Mouse (Mus musculus): ENCODE results near the gene Dgki. TPM values are rescaled to one million over a fixed set of nuclear protein-coding genes. Genes with fewer than 3 reads are reported as not detected.

Dgki gene
- polyA plus RNA-seq, 1 experiment = 7.5 TPM

- no peak overlapping the region for H3K27ac ChIP-seq (ENCODE audit: insufficient read depth, low read length)
- 49% methylated on average over 12 of the region's 12 CpGs for WGBS
- no peaks in the 10 kb centered on the region for H3K4me1 ChIP-seq (ENCODE audit: control insufficient read depth, insufficient read depth, low read length)
- no peaks in the 10 kb centered on the region for H3K27me3 ChIP-seq (ENCODE audit: control insufficient read depth, insufficient read depth, low read length)
- TF ChIP-seq POLR2A (IDR thresholded peaks at IDR 0.05; ENCODE audit: borderline replicate concordance, insufficient read depth, low read length) (no peak), CTCF (IDR thresholded peaks at IDR 0.05; ENCODE audit: borderline replicate concordance, insufficient read depth, low read depth, low read length) (no peak)
- no peak overlapping the region for H3K4me3 ChIP-seq (replicated peaks; ENCODE audit: insufficient read depth, low read depth, low read length)
- DNase-seq = no peak
Observed at GRCm38 (mm10) chr6:37096840-37097305, 203.1 kb downstream of the Dgki start.

DNA sequence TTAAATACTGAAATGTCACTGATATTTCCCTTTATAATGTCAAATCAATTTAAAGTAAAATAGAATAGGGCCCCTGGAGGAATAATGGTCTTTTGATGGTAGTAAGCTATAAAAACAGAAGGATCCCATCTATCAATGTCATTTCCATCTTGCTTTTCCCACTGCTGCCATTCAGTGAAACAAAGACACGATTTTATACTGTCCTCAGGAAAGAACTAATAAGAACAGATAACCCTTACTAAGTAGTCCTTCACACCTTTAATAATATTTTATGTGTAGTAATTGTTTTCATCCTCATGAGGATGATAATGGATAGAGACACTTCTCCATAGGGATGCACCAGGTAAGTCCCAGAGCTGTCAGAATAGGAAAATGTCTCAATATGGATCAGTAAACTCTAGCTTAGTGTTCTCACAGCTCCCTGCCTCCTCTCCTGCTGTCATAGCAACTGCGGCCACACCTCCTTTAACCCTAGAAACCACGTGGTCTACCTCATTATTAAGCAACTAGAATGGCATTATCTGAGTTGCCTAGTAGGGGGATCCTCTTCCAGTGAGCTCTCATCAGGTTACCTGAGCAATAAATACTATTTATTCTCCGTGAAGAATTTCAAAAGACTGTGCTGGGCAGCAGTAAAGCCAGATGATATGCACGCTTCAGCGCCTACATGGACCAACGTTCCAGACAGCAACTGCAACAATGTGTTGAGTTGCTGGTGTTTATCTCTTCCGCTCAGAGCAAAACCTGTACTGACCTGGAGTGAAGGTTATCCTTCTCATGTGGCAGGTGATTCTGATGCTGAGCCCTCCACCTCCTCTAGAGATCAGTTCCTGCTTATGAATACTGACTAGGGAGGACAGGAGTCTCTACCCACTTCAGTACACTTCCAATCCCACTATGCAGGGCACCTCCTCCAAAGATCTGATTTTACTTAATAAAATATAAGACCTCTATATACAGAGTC lies 210.6 kb downstream of the Dgki start:
- Histone ChIP-seq H3K27me3 (ENCODE audit: control insufficient read depth, insufficient read depth, low read length) (no peaks in the 10 kb centered on the region), H3K4me3 (replicated peaks; ENCODE audit: insufficient read depth, low read depth, low read length) (no peak overlapping the region), H3K27ac (ENCODE audit: insufficient read depth, low read length) (no peak overlapping the region), H3K4me1 (ENCODE audit: control insufficient read depth, insufficient read depth, low read length) (no peaks in the 10 kb centered on the region)
- no peak for DNase-seq
- WGBS = 50% methylated on average over 8 of the region's 8 CpGs
- TF ChIP-seq POLR2A (IDR thresholded peaks at IDR 0.05; ENCODE audit: borderline replicate concordance, insufficient read depth, low read length) = no peak
- TF ChIP-seq CTCF (IDR thresholded peaks at IDR 0.05; ENCODE audit: borderline replicate concordance, insufficient read depth, low read depth, low read length) = no peak

DNA sequence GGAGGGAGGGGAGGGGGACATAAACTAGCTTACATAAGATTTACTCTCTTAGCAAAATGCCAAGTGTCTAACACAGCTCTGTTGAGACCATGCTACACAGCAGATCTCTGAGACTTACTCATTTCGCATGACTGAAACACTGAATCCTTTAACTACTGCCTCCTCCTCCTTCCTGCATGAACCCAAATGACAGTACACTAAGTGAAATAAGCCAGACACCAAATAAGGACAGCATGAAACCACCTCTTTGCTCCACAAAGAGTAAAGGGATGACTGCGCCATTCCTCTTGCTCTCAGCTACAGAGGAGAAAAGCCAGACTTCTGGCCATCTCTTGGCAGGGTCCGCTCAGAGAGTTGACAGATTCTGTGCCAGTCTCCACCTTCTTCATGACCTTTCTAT lies 217.0 kb downstream of the Dgki start:
- Histone ChIP-seq H3K27ac (ENCODE audit: insufficient read depth, low read length) (no peak overlapping the region), H3K4me1 (ENCODE audit: control insufficient read depth, insufficient read depth, low read length) (no peaks in the 10 kb centered on the region), H3K4me3 (replicated peaks; ENCODE audit: insufficient read depth, low read depth, low read length) (no peak overlapping the region), H3K27me3 (ENCODE audit: control insufficient read depth, insufficient read depth, low read length) (no peaks in the 10 kb centered on the region; the same call in 1 of the 2 replicates)
- TF ChIP-seq CTCF (IDR thresholded peaks at IDR 0.05; ENCODE audit: borderline replicate concordance, insufficient read depth, low read depth, low read length) (no peak), POLR2A (IDR thresholded peaks at IDR 0.05; ENCODE audit: borderline replicate concordance, insufficient read depth, low read length) (no peak)
- WGBS = 93% methylated on average over 3 of the region's 3 CpGs
- DNase-seq = no peak

DNA sequence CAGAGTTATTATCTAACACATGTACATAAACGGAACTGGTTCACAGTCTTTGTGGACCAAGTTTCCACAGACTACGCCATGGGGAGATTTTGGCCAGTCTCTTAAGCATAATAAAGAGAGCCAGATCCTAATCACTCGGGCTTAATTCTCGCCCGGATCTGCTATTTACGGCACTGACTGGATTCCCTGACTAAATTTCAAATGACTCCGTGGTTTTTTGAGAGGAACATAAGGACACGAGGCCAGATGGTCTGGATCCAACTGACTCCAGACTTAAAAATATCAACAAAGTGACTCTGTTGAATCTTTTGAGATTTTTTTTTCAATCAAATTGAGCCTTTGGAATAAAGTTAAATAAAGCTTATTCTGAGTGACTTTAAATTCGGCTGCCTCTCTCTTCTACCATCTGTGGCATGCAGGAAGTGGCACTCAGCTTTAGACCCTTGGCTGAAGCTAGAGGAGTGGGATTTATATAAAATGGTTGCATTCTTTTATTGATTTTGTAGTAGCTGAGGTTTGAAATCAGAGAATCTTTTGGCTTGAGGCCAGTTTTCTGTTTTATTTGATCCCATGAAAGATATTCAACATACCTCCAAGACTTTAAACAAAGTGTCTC lies 227.5 kb downstream of the Dgki start:
- 13% methylated on average over 9 of the region's 9 CpGs for WGBS
- DNase-seq = peak; percentile 30 to 64
- TF ChIP-seq POLR2A (IDR thresholded peaks at IDR 0.05; ENCODE audit: borderline replicate concordance, insufficient read depth, low read length) (no peak), CTCF (IDR thresholded peaks at IDR 0.05; ENCODE audit: borderline replicate concordance, insufficient read depth, low read depth, low read length) (no peak)
- no peaks in the 10 kb centered on the region for H3K27me3 ChIP-seq (ENCODE audit: control insufficient read depth, insufficient read depth, low read length)
- no peak overlapping the region for H3K4me3 ChIP-seq (replicated peaks; ENCODE audit: insufficient read depth, low read depth, low read length)
- H3K27ac ChIP-seq (ENCODE audit: insufficient read depth, low read length) = no peak overlapping the region
- H3K4me1 ChIP-seq (ENCODE audit: control insufficient read depth, insufficient read depth, low read length) = peaks cover 4% of the 10 kb centered on the region

GRCm38 (mm10) chr6:37069836-37070600 lies 230.0 kb downstream of the Dgki start:
- Histone ChIP-seq H3K27me3 (ENCODE audit: control insufficient read depth, insufficient read depth, low read length) (no peaks in the 10 kb centered on the region; the same call in 1 of the 2 replicates), H3K4me3 (replicated peaks; ENCODE audit: insufficient read depth, low read depth, low read length) (no peak overlapping the region), H3K27ac (ENCODE audit: insufficient read depth, low read length) (no peak overlapping the region), H3K4me1 (ENCODE audit: control insufficient read depth, insufficient read depth, low read length) (peaks cover 4% of the 10 kb centered on the region)
- 96% methylated on average over 14 of the region's 14 CpGs for WGBS
- no peak for DNase-seq
- no peak for TF ChIP-seq CTCF (IDR thresholded peaks at IDR 0.05; ENCODE audit: borderline replicate concordance, insufficient read depth, low read depth, low read length)
- no peak for TF ChIP-seq POLR2A (IDR thresholded peaks at IDR 0.05; ENCODE audit: borderline replicate concordance, insufficient read depth, low read length)

- 19% methylated on average over 6 of the region's 6 CpGs for WGBS
- Histone ChIP-seq H3K27ac (ENCODE audit: insufficient read depth, low read length) (no peak overlapping the region), H3K4me3 (replicated peaks; ENCODE audit: insufficient read depth, low read depth, low read length) (no peak overlapping the region), H3K4me1 (ENCODE audit: control insufficient read depth, insufficient read depth, low read length) (peaks cover 4% of the 10 kb centered on the region), H3K27me3 (ENCODE audit: control insufficient read depth, insufficient read depth, low read length) (no peaks in the 10 kb centered on the region; the same call in 1 of the 2 replicates)
- peak; percentile 62 to 70 for DNase-seq
- TF ChIP-seq CTCF (IDR thresholded peaks at IDR 0.05; ENCODE audit: borderline replicate concordance, insufficient read depth, low read depth, low read length) = no peak
- TF ChIP-seq POLR2A (IDR thresholded peaks at IDR 0.05; ENCODE audit: borderline replicate concordance, insufficient read depth, low read length) = no peak
Observed at GRCm38 (mm10) chr6:37068737-37069136, 231.2 kb downstream of the Dgki start.

DNA sequence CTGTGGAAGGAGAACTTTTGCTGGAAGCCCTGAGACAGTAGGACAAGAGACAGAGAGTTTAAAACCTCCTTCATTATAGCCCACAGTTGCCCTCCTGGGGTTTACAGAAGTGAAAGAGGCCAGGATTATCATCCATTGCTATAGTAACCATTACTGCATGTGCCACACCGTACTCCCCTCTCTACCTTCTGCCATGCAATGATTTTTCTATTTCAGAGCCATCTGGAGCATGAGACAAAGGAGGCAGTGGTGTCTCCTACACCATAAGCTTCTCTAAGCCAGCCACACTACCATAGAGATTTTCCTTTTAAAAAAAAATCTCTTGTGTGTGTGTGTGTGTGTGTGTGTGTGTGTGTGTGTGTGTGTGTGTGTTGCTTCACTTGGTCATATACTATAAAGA lies 232.6 kb downstream of the Dgki start:
- Histone ChIP-seq H3K27me3 (ENCODE audit: control insufficient read depth, insufficient read depth, low read length) (no peaks in the 10 kb centered on the region; the same call in 1 of the 2 replicates), H3K4me3 (replicated peaks; ENCODE audit: insufficient read depth, low read depth, low read length) (no peak overlapping the region), H3K4me1 (ENCODE audit: control insufficient read depth, insufficient read depth, low read length) (peaks cover 4% of the 10 kb centered on the region), H3K27ac (ENCODE audit: insufficient read depth, low read length) (no peak overlapping the region)
- 23% methylated on average over 1 of the region's 1 CpGs for WGBS
- DNase-seq = no peak
- TF ChIP-seq POLR2A (IDR thresholded peaks at IDR 0.05; ENCODE audit: borderline replicate concordance, insufficient read depth, low read length) = no peak
- no peak for TF ChIP-seq CTCF (IDR thresholded peaks at IDR 0.05; ENCODE audit: borderline replicate concordance, insufficient read depth, low read depth, low read length)

Measured in cerebellum, adult 2 months (tissue).